Mouse (Mus musculus) CD4-positive helper T cell, adult 2 months (primary cell): Measurements from ENCODE around the gene Zdhhc8.

Experiments
- DNase-seq: peaks from one replicate; pipeline ENCODE4 v3.0.0-alpha.2; 2012; ENCODE audit warnings: low read depth, missing footprints, low spot score

Zdhhc8 gene

DNA sequence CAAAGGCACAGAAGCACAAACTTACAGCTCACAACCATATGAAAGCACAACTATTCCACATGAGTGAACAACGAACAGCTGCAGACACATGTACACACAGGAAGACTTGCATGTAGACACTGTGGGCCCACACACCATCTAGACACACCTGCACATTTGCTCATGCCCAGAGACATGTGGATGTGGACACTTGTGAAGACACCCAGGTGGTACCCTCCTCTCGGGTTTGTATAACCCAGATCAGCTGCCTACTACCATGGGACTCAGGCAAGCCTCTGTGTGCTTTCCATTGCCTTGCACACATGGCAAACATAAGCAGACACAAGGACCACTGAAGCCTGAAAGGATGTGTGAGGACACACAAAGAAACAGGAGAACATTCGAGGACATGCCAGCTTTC lies 3.9 kb downstream of the Zdhhc8 start:
- no peak for DNase-seq

DNA sequence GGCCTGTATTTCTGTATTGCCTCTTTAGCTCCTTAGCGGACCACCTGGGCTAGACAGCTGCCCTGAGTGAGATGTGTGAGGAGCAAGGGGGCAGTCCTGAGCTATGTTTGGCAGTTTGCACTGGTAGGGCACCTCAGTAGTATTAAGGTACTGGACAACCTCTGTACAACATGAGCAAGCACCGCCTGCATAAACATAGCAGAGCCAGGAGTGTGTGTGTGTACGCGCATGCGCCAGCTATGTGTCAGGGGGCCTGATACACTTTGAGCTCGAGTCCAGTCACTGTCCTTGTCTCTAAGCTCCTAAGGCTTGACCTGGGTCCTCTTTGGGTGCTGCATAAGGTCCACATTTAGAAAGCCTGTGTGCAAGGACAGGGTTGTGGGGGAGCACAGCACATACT lies 4.3 kb downstream of the Zdhhc8 start:
- DNase-seq, result no peak

DNA sequence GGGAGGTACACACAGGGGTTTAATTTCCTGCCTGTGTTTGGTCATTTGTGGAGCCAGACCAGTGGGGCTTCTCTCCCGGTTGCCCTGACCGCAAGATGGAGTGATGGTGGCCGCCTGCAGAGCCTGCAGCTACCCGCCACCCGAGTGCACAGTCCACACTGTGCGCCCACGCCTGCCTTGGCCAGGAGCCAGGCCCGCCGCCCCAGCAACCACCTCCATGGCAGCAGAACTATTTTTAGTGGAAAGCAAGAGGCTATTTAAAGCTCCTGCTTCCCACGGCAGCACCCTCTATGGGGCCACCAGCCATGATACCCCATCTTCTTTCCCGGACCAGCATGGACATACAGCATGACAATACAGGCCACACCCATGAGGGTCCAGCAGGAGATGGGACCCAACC lies 5.3 kb downstream of the Zdhhc8 start:
- no peak for DNase-seq

DNA sequence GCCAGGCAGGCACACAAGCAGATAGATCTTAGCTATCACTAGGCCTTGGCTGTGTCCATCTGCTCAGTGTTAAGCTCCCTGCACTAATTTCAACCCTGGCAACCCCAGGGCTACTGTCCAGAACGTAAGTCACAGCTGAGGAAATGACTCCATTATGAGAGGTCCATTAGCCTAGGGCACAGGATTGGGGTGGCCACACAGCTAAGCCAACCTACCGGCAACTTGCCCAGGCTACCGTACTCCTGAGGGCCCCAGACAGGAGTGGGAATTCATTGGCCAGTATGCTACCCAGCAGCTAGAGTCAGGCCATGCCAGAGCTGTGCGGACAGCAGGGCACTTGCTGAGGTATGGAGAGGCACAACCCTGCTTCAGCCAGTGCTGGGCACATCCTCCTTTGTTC lies 6.1 kb downstream of the Zdhhc8 start:
- DNase-seq, result no peak

DNA sequence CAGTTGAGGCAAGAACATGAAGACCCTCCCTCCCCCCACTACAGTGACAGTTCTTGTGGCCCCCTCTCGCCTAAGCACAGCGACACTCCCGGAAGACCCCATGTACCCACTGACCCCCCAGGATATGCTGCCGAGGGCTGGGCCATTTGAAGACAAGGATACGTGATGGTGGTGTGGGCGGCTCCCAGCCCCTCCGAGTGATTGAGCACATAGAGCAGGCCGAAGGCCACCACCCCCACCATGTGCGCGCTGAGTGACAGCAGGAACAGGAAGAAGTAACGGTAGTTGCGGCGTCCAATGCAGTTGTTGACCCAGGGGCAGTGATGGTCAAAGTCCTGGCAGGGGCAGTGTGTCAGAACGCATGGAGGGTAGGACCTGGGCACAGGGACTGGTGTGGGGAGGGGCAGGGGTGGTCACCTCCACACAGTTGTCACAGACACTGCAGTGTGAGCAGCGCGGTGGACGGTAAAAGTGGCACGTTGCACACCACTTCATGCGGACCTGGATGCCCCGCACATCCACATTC lies 7.0 kb downstream of the Zdhhc8 start:
- DNase-seq, result no peak

DNA sequence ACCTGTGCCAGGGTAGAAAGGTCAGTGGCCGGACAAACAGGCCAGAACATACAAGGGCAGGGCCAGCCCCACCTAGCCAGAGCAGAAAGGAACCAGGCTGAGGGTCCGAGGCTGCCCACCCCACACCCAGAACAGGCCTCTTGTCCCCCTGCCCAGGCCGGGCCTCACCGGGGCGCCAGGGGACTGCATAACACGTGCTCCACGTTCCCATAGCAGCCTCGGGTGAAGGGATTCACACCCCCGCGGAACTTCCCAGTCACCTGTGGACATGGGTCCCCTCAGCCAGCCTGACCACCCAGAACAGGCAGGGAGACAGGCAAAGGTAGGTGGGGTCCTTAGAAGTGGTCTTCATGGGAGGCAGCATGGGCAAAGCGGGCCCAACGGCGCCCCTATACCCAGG lies 7.7 kb downstream of the Zdhhc8 start:
- DNase-seq, result no peak

DNA sequence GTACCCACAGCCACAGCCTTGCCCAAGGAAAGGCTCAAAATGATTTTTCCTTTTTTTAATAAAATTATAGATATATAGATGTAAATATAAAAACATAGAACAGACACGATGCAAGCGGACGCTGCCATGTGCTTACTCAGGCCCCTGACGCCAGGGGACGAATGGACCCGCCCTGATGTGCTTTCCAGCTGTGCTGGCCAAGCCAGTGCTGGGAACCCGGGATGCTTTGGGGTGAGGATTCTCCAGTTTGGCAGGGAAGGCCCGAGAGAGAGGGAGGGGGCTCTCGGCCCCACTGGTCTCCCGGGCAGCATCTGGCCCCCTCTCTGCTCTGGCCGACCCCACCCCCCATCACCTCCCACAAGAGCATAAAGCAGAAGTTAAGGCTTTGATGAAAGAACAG lies 12.7 kb downstream of the Zdhhc8 start:
- DNase-seq, result no peak

DNA sequence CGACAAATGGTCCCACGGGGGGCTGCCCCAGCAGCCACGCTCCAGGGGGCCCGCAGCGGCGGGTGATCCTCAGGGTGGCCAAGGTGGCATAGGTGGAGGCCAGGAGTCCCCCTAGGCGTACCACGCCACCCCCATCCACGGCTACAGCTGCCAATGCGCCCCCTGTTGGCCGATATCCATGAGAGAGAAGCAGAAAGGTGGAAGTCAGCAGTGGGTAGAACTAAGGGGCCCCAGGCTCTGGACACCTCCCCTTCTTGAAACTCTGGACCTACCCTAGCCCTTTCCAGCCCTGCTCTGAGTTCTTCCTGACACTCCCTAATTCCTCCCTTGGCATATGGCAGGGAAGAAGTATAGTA lies 13.4 kb downstream of the Zdhhc8 start:
- DNase-seq, result no peak

DNA sequence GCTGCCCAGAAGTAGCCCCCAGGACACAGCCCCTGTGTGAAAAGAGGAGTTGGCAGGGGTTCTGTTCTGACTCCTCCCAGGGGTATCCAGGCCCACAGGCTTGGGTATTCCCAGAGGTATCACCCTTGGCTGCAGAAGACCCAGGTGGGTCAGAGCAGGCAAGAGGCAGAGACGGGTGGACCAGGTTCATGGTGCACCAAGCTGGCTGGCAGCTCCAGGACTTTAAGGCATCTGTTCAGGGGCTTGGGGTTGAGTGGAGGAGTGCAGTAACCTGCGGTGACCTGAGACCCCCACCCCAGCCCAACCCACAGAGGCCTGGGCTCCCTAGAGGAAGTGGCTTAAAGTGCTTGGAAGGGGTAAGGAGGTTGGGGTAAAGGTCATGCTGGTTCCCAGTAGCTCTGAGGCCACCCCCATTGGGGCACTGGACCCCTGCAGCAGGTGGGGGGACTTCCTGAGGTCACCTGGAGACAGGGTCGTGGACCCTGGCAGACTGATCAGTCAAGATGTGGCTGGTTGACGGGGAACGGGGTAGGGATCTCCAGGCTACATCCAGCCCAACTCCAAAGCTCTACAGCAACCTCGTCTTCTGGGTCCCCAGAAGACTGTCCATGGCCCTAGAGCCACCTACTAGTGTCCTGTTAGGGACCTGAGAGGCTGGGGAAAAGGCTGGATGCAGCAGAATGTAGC lies 13.9 kb downstream of the Zdhhc8 start:
- DNase-seq, result no peak

DNA sequence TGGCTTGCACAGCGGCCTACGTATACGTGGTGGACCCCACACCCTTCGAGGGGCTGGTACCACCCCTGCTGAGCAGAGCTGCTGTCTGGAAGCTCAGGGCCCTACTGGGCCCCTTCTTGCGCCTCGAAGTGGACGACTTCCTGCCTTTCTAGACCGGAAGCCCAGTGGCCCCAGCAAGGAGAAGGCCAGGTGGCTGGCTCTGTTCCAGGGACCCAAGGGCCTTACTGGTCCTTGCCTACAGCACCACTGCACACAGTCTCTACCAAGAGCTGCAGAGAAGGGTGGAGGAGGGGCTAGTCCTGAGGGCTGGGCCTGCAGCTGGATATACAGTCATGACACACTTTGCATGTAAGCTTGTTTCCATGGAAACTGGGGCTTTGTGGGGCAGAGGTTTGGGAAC lies 14.9 kb downstream of the Zdhhc8 start:
- DNase-seq, result peak; percentile 16

DNA sequence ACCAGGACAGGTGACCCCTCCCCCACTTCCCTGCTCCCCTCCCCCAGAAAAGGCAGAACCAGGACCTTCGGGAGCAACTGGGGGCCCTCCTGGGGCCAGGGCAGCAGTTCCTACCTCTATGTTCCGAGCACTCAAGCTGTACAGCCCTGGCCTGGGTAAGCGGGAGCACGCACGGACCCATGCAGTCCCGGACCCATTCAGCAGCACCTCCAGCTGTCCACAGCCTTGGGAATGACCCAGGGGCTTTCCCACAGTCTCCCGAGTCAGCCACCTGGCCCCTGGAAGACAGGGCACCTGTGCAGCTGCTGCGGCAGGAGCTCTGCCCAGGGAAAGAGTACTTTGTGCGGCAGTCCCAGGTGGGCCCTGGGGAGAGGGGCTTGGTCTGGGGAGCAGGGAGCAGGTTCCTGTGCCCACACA lies 16.3 kb downstream of the Zdhhc8 start:
- DNase-seq, result no peak

DNA sequence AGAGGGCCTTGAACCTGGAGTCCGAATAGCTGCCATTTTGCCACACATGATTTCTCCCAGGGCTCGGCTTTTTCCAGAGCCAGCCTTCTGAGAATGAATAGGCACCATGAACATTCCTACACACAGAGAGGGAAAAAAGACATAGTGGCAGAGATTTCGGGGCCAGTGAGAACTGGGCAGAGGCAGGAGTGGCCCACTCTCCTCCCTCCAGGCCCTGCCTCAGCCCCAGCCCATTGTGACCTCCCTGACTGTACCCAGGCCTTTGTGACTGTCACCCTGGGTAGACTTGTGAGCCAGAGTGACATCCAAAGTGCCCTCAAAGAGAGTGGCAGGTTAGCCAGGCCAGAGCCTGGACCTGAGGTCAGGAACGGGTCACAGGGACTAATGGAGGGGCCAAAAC lies 17.4 kb downstream of the Zdhhc8 start, which contains the start of gene Ccdc188:
TSS of gene Ccdc188 (plus strand) at position 301 of the 400 bp plus-strand sequence.
- no peak for DNase-seq

DNA sequence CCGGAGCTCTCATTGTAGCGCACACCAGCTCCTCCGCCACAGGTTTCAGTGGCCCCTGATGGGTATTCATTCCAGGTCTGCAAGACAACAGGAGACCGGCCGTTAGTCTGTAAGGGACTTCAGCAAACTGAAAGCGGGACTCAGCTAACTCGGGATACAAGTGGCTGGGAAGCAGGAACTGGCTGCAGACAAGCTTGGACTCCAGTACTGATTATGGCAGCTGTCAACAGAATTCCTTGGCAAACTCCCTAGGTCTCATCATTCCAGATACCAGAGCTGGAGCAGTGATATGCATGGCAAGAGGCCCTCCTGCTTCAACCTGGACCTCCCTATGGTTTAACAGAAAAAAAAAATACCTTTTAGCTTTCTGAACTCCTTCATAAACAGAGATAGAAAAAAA lies 20.1 kb downstream of the Zdhhc8 start:
- DNase-seq, result no peak

DNA sequence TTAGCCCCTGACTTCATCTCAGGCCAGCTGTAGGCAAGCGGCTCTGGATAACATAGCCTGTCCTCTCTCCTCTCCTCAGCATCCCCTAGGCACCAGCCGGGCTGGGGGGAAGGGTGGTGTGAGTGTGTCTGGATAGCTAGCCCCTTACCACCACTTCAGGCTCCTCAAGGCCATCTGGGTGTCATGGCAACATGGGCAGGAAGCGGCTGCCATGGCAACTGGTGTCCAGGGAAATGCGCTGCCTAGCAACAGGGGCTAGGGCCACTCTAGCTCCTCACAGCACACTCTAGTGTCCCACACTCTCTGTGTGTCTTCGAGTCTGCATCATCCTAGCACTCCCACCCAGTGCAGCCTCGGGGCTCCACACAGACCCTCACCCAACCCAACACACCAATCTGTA lies 21.2 kb downstream of the Zdhhc8 start:
- no peak for DNase-seq

DNA sequence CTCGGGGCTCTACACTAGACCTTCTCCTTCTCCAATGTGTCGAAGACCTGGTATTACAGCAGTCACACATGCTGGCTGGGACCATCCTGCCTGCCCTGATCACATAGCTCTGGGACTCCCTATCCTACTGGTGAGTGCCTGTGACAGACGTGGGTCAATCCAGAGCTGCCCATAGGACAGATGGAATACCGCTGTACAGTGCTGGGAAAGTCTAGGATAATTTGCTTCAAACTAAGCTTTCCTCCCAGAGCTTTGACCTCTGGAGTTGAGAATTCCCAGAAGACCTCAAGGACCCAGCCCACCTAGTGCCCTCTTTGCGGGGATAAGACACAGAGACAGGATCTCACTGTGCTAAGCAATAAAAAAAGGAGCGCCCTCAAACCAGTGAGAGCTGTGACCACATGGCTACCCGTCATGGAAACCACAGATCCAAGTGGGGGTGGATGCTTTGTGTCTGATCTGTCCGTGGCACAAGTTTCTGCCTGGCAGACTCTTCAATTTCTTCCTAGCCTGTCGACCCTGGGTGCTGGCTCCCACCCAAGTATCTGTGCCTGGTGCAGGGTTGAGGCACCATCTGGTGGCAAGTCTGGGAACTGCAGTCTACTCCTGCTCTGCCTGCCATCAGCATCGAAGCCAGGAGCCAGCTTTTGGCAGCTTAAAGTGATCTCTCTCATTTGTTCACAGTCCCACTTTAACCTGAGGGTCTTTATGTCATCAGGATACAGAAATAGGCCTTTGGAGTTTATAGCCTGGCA lies 23.3 kb downstream of the Zdhhc8 start:
- DNase-seq, result peak; percentile 57

DNA sequence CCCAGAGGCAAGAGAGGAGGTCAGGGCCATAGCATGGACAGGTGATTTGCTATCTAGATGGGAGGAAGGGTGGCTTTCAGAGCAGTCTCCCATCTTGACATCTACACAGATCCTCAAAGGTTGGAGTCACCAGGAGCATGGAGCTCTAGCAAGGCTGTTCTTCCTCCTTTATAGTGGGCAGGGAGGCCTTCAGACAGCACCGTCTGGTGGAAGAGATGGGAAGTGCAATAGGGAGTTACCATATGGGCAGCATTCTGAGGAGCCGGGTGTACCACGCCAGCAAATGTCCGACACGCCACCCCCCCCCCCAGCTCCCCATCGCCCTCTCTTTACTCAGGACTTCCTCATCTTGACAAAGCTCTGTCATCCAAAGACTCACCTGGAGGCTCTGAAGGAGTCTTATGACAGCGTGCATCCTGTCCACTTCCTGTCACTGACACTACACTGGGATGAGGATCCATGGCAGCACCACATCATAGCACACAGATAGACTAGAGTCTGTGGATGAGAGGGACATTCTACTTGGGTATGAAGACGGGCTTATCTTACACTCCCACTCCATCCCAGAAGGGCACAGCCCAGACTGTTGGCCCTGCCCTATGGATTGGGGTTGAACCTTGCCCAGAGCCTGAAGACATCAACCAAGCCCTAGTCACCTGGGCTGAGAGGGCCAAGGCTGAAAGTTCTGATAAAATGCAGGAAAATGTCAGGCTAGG lies 24.1 kb downstream of the Zdhhc8 start:
- peak; percentile 29 for DNase-seq

DNA sequence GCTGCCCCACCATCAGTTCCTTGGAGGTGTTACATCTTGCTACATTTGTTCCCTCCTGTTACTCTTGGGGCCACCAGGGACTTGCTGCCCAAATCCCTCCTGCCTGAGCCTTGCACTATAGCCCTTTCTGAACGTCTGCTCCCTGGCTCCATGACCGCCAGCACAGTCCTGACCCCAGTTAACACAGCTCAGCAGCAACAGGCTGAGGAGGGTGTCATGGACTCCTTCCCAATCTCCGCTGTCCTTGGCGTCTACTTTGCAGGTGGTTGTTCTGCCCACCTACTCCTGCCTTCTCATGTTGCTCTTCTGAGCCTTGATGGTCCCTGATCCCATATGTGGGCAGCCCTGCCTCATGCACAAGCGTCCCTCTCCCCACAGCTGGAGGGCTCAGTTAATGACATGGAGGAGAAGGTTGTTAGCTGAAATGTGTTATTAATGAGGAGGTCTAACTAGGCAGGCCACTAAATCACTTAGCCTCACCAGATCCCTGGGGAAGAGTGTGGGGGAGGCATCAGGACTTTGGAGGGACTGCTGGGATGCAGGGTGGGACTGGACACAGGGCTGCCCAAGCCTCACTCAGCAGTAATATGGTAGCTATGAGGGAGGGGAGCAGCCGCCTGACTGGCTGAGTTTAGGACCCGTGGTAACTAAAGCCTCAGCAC lies 31.4 kb downstream of the Zdhhc8 start:
- no peak for DNase-seq

DNA sequence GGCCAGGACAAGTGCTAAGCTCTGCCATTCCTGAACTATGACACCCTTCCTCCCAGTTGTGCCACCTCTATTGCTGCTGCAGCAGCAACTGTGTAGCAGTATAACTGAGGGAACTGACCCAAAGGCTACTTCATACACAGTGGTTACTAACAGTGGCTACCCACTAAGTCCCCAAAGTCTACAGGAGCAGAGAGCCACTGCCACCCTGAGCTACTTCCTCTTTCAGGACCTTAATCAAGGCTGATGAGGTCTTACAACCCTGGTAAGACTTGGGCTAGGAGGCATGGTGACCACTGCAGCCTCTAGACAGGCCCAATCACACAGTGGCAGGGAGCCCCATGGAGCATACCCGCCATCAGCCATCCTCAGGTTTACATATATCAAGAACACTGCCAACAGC lies 32.9 kb downstream of the Zdhhc8 start:
- no peak for DNase-seq

DNA sequence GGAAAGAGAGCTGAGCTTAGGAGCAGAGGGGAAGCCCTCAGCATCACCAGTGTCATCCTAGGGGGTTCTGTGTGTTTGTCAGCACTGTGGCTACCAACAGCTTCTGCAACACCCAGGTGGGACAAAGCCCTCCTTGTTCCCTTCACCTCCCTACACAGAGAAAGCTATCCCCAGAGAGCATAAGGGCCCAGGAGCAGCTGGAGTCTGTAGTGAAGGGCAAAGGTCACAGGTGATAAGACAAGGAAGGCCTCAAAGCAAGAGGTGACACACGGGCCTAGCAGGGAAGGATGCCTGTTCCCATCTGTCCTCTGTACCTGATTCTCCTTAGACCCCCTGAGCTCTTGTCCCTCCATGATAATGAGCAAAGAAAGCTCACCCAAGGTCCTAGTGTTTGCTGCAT lies 33.3 kb downstream of the Zdhhc8 start:
- DNase-seq, result no peak

DNA sequence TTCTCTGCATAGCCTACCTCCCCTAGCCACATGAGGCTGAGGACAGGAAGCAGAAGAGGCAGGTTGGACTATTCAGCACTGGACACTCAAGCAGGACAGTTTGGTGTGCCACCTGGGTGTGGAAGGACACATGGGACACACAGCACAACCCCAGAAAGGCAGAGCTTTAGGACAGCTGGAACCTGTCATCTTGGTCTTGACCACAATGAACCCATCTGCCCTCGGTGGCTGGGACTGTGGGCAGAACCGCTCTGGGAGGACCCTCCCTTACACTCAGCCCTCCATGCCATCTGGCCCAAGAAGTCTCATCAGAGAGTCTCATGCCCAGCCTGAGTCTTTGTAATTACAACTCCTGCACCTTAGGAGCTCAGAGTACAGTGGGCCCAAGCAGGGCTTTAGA lies 34.9 kb downstream of the Zdhhc8 start:
- DNase-seq, result no peak

DNA sequence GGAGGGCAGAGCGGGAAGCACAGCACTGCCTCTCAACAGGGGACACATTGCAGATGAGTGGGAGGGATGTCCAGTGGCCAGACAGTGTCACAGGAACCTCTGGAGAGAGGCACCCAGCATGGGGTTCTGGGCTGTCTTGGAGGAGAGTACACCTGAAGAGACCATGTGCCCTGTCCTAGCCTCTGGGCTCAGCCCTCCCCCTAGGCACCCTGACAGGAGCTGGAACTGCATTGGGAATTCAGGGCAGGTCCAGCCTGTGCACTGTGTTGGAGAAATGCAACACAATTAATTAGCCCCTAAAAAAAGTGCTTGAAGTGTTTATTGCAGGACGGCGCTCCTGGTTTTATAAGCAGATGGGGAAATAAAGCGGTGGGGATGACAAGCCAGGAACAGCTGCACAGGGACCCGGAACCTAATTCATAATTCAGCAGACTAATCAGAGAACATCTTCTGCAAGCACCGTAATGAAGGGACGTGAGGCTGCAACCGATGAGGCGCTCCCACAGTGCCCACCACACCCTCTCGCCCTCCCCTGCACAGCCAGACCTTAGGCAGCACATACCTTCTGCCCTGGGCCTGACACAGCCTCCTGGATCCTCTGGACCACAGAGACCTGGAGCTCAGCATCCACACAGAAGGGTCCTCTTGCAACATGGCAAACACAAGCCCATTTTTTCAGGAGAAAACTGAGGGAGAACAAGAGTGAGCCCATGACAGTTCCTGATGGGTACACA lies 36.4 kb downstream of the Zdhhc8 start:
- no peak for DNase-seq
